Mouse (Mus musculus) heart, embryonic 10.5 days (tissue): ENCODE results near the gene Fdxacb1. TPM values are rescaled to one million over a fixed set of nuclear protein-coding genes. Genes with fewer than 3 reads are reported as not detected.

Source experiments
- DNase-seq: peaks from one replicate; pipeline ENCODE4 v3.0.0-alpha.2; 2017; ENCODE audit warnings: low spot score
- H3K27ac ChIP-seq: fragments of 300-500 bp; sonication (generic); 2 replicates; pipeline ENCODE4 v1.5.1; 2016; ENCODE audit warnings: mild to moderate bottlenecking
- H3K27me3 ChIP-seq: fragments of 300-500 bp; sonication (generic); 2 replicates; pipeline ENCODE4 v1.6.1; 2016; ENCODE audit warnings: mild to moderate bottlenecking; ENCODE audit not compliant: poor library complexity, insufficient read depth, severe bottlenecking
- H3K36me3 ChIP-seq: fragments of 300-500 bp; sonication (generic); 2 replicates; pipeline ENCODE4 v1.6.1; 2016; ENCODE audit warnings: mild to moderate bottlenecking, moderate library complexity
- H3K4me1 ChIP-seq: fragments of 300-500 bp; sonication (generic); 2 replicates; pipeline ENCODE4 v1.6.1; 2016; ENCODE audit warnings: mild to moderate bottlenecking
- H3K4me3 ChIP-seq: fragments of 300-500 bp; sonication (generic); 2 replicates; pipeline ENCODE4 v1.5.1; 2016; ENCODE audit warnings: mild to moderate bottlenecking, moderate library complexity
- H3K9me3 ChIP-seq: fragments of 300-500 bp; sonication (generic); 2 replicates; pipeline ENCODE4 v1.6.1; 2016; ENCODE audit warnings: mild to moderate bottlenecking, moderate library complexity
- WGBS: fragments of 180-500 bp; shearing (Covaris S2); methylation state at CpG from one replicate; pipeline ENCODE4 v1.1.7; 2016; 5-methylcytosine and 5-hydroxymethylcytosine counted together
- polyA plus RNA-seq: library from polyadenylated mRNA; unstranded; fragments of >200 nt; fragmentation: Nextera tagmentation; extraction: Ambion mirVana; gene quantifications from 2 replicates; pipeline ENCODE4 v1.2.1, GENCODE M21; 2016

Gene Fdxacb1
- polyA plus RNA-seq, 1 experiment from 2014 or later, result 10.6 TPM

GRCm38 (mm10) chr9:50732560-50732959 is 35.5 kb upstream of the Fdxacb1 start:
- DNase-seq, result no peak
- Histone ChIP-seq H3K4me3 (no peak overlapping the region), H3K9me3 (no peaks in the 10 kb centered on the region), H3K27me3 (no peaks in the 10 kb centered on the region), H3K4me1 (peaks cover 27% of the 10 kb centered on the region), H3K27ac (no peak overlapping the region), H3K36me3 (no peaks in the 10 kb centered on the region)
- WGBS, result 36% methylated on average over 4 of the region's 4 CpGs

GRCm38 (mm10) chr9:50734989-50735388 is 33.0 kb upstream of the Fdxacb1 start:
- Histone ChIP-seq H3K4me3 (no peak overlapping the region), H3K36me3 (no peaks in the 10 kb centered on the region), H3K4me1 (peaks cover 24% of the 10 kb centered on the region), H3K27ac (no peak overlapping the region), H3K9me3 (no peaks in the 10 kb centered on the region), H3K27me3 (no peaks in the 10 kb centered on the region)
- no peak for DNase-seq
- WGBS, result 10% methylated on average over 9 of the region's 9 CpGs

- DNase-seq, result peak; percentile 99
- peak within 1 kb of the TSS; percentile 72; the same call in 1 of the 2 replicates for H3K27ac ChIP-seq
- peaks cover 17% of the 10 kb centered on the region for H3K4me1 ChIP-seq
- no peaks in the 10 kb centered on the region for H3K9me3 ChIP-seq
- H3K36me3 ChIP-seq, result 0 out of 2 replicates have a peak, but pooled peaks cover 3% of the 10 kb centered on the region
- H3K4me3 ChIP-seq, result peak within 1 kb of the TSS; percentile 57
- WGBS, result 11% methylated on average over 36 of the region's 36 CpGs
- no peaks in the 10 kb centered on the region for H3K27me3 ChIP-seq
Observed at GRCm38 (mm10) chr9:50738914-50739870, 28.8 kb upstream of the Fdxacb1 start, which contains the start of gene Dixdc1. TSS of gene Dixdc1 (minus strand) at chr9:50739517.

GRCm38 (mm10) chr9:50740867-50741784 is 26.9 kb upstream of the Fdxacb1 start:
- H3K4me1 ChIP-seq, result peaks cover 19% of the 10 kb centered on the region
- H3K4me3 ChIP-seq, result no peak overlapping the region
- 78% methylated on average over 14 of the region's 14 CpGs for WGBS
- 0 out of 2 replicates have a peak, but pooled peaks cover 3% of the 10 kb centered on the region for H3K36me3 ChIP-seq
- no peaks in the 10 kb centered on the region for H3K27me3 ChIP-seq
- no peak overlapping the region for H3K27ac ChIP-seq
- no peaks in the 10 kb centered on the region for H3K9me3 ChIP-seq
- DNase-seq, result no peak

- DNase-seq, result no peak
- H3K27ac ChIP-seq, result no peak overlapping the region
Observed at GRCm38 (mm10) chr9:50742261-50742660, 25.8 kb upstream of the Fdxacb1 start.

GRCm38 (mm10) chr9:50742744-50743143 is 25.3 kb upstream of the Fdxacb1 start:
- H3K4me3 ChIP-seq, result no peak overlapping the region
- no peaks in the 10 kb centered on the region for H3K27me3 ChIP-seq
- H3K4me1 ChIP-seq, result peaks cover 28% of the 10 kb centered on the region
- no peak for DNase-seq
- 64% methylated on average over 2 of the region's 2 CpGs for WGBS
- H3K9me3 ChIP-seq, result no peaks in the 10 kb centered on the region
- 0 out of 2 replicates have a peak, but pooled peaks cover 3% of the 10 kb centered on the region for H3K36me3 ChIP-seq
- no peak overlapping the region for H3K27ac ChIP-seq

More at GRCm38 (mm10) chr9:50742261-50742660, 25.8 kb upstream of the Fdxacb1 start:
- Histone ChIP-seq H3K4me3 (no peak overlapping the region), H3K9me3 (no peaks in the 10 kb centered on the region), H3K27me3 (no peaks in the 10 kb centered on the region), H3K36me3 (0 out of 2 replicates have a peak, but pooled peaks cover 3% of the 10 kb centered on the region), H3K4me1 (peaks cover 27% of the 10 kb centered on the region)
- 82% methylated on average over 3 of the region's 3 CpGs for WGBS

GRCm38 (mm10) chr9:50745806-50746205 is 22.2 kb upstream of the Fdxacb1 start:
- H3K27me3 ChIP-seq, result no peaks in the 10 kb centered on the region
- H3K4me3 ChIP-seq, result peak overlapping the region; percentile 62
- H3K9me3 ChIP-seq, result no peaks in the 10 kb centered on the region
- peak overlapping the region; percentile 87 for H3K27ac ChIP-seq
- DNase-seq, result no peak
- 14% methylated on average over 7 of the region's 7 CpGs for WGBS
- peaks cover 36% of the 10 kb centered on the region for H3K4me1 ChIP-seq
- 0 out of 2 replicates have a peak, but pooled peaks cover 2% of the 10 kb centered on the region for H3K36me3 ChIP-seq

- Histone ChIP-seq H3K27ac (peak within 1 kb of the TSS; percentile 87), H3K27me3 (no peaks in the 10 kb centered on the region), H3K36me3 (no peaks in the 10 kb centered on the region), H3K4me3 (peak within 1 kb of the TSS; percentile 62), H3K9me3 (no peaks in the 10 kb centered on the region), H3K4me1 (peaks cover 39% of the 10 kb centered on the region)
- DNase-seq, result peak; percentile 80
- 2% methylated on average over 19 of the region's 19 CpGs for WGBS
Observed at GRCm38 (mm10) chr9:50746214-50746677, 21.8 kb upstream of the Fdxacb1 start, which contains the start of gene 2310030G06Rik. TSS of gene 2310030G06Rik (minus strand) at chr9:50746536.

- 44% methylated on average over 6 of the region's 6 CpGs for WGBS
- Histone ChIP-seq H3K9me3 (no peaks in the 10 kb centered on the region), H3K4me3 (peak overlapping the region; percentile 65), H3K27me3 (no peaks in the 10 kb centered on the region), H3K27ac (peak overlapping the region; percentile 91), H3K4me1 (peaks cover 41% of the 10 kb centered on the region; the same call in 1 of the 2 replicates), H3K36me3 (peaks cover 9% of the 10 kb centered on the region; the same call in 1 of the 2 replicates)
- DNase-seq, result no peak
Observed at GRCm38 (mm10) chr9:50750706-50751105, 17.3 kb upstream of the Fdxacb1 start.

- peaks cover 37% of the 10 kb centered on the region; the same call in 1 of the 2 replicates for H3K4me1 ChIP-seq
- no peak for DNase-seq
- H3K9me3 ChIP-seq, result no peaks in the 10 kb centered on the region
- H3K27ac ChIP-seq, result peak within 1 kb of the TSS; percentile 91
- peaks cover 15% of the 10 kb centered on the region for H3K36me3 ChIP-seq
- 43% methylated on average over 22 of the region's 22 CpGs for WGBS
- H3K4me3 ChIP-seq, result peak within 1 kb of the TSS; percentile 65
- no peaks in the 10 kb centered on the region for H3K27me3 ChIP-seq
Observed at GRCm38 (mm10) chr9:50751323-50751722, 16.7 kb upstream of the Fdxacb1 start, which contains the start of gene Cryab. TSS of gene Cryab (plus strand) at chr9:50751325.

GRCm38 (mm10) chr9:50752054-50752602 is 15.9 kb upstream of the Fdxacb1 start, which contains the start of gene Hspb2:
TSS of gene Hspb2 (minus strand) at chr9:50752354.
- Histone ChIP-seq H3K9me3 (no peaks in the 10 kb centered on the region), H3K4me3 (peak within 1 kb of the TSS; percentile 65), H3K27me3 (no peaks in the 10 kb centered on the region), H3K27ac (peak within 1 kb of the TSS; percentile 91), H3K4me1 (peaks cover 31% of the 10 kb centered on the region; the same call in 1 of the 2 replicates), H3K36me3 (peaks cover 21% of the 10 kb centered on the region)
- peak; percentile 86 for DNase-seq
- WGBS, result 36% methylated on average over 14 of the region's 14 CpGs
